Mouse (Mus musculus): Measurements from ENCODE around the gene Popdc2. TPM values are rescaled to one million over a fixed set of nuclear protein-coding genes. Genes with fewer than 3 reads are reported as not detected.
"Not testable (repeated sequence)": the region's sequence is repeated elsewhere in the genome, so short reads cannot be mapped to it uniquely, and the experiment has no call there.

Popdc2 gene
- polyA plus RNA-seq (2012; ENCODE audit: insufficient read depth, insufficient read length, low replicate concordance, missing spikeins), result not detected in 2 replicates

DNA sequence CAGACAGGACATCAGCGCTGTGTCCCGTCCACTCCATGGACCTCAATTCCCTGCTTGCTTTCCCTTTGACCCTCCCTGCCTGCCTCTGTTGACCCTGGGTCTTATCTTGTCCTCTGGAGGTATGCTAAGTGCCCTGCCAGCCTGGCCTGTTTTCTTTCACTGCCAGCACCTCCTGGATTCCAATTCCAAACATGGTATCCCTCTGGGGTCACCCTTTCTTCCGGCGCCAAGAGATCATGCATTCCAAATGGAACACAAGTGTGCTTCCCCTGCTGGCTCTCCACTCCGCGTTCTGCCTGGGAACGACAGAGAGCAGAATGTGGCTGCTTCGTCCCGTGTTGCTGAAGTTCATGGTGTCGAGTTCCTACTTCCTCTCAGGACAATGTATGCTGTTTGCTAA lies at the start of gene Popdc2:
TSS of gene Popdc2 (plus strand) at position 277 of the 400 bp plus-strand sequence.
- peaks cover 4% of the 10 kb centered on the region; the same call in 1 of the 2 replicates for H3K4me1 ChIP-seq (ENCODE audit: control insufficient read depth, insufficient read depth, low read length)
- no peak within 1 kb of the TSS for H3K27ac ChIP-seq (ENCODE audit: insufficient read depth, low read depth, low read length)
- no peak within 1 kb of the TSS for H3K4me3 ChIP-seq (ENCODE audit: insufficient read depth, low read depth, low read length)
- TF ChIP-seq CTCF (IDR thresholded peaks at IDR 0.05; ENCODE audit: insufficient read depth, low read depth, low read length) (no peak), POLR2A (IDR thresholded peaks at IDR 0.05; ENCODE audit: insufficient read depth, low read depth, low read length) (no peak)
- WGBS, result 73% methylated on average over 10 of the region's 10 CpGs

DNA sequence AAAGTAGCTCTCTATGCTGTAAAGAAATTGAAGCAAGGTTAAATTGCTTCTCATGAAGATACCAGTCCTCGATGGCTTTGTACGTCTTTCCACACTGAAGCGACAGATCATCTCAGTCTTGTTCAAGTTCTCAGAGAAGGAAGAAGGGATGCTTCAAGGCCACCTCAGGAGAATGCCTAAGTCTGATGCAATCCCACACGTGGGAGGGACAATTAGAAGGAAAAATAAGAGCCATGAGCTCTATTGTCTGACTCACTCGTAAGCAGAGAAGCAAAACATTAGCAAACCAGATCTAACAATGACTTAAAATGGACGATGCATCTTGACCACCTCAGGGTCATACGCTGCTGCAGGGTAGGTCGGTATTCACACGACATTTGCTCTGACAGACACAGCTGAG lies 43.5 kb upstream of the Popdc2 start:
- H3K4me1 ChIP-seq (ENCODE audit: control insufficient read depth, insufficient read depth, low read length), result peaks cover 3% of the 10 kb centered on the region
- no peak overlapping the region for H3K4me3 ChIP-seq (ENCODE audit: insufficient read depth, low read depth, low read length)
- no peak overlapping the region for H3K27ac ChIP-seq (ENCODE audit: insufficient read depth, low read depth, low read length)
- WGBS, result 53% methylated on average over 9 of the region's 9 CpGs
- TF ChIP-seq POLR2A (IDR thresholded peaks at IDR 0.05; ENCODE audit: insufficient read depth, low read depth, low read length), result no peak
- no peak for TF ChIP-seq CTCF (IDR thresholded peaks at IDR 0.05; ENCODE audit: insufficient read depth, low read depth, low read length)

DNA sequence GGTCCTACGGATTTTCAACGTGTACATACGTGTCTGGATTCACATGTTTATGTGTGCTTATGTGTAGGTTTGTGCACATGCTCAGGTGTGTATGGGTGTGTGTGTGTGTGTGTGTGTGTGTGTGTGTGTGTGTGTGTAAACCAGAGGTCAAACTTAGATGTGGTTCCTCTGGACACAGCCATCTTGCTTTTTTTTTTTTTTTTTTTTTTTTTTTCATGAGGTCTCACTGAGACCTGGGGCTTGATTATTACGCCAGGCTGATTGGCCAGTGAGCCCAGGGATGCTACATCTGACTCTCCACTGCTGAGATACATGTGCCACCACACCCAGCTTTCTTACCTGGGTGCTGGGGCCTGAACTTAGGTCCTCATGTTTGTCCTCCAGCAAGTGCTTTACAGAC lies 42.9 kb upstream of the Popdc2 start:
- Histone ChIP-seq H3K4me3 (ENCODE audit: insufficient read depth, low read depth, low read length) (no peak overlapping the region), H3K27ac (ENCODE audit: insufficient read depth, low read depth, low read length) (no peak overlapping the region), H3K4me1 (ENCODE audit: control insufficient read depth, insufficient read depth, low read length) (peaks cover 3% of the 10 kb centered on the region)
- WGBS, result 96% methylated on average over 4 of the region's 4 CpGs
- no peak for TF ChIP-seq POLR2A (IDR thresholded peaks at IDR 0.05; ENCODE audit: insufficient read depth, low read depth, low read length)
- no peak for TF ChIP-seq CTCF (IDR thresholded peaks at IDR 0.05; ENCODE audit: insufficient read depth, low read depth, low read length)

DNA sequence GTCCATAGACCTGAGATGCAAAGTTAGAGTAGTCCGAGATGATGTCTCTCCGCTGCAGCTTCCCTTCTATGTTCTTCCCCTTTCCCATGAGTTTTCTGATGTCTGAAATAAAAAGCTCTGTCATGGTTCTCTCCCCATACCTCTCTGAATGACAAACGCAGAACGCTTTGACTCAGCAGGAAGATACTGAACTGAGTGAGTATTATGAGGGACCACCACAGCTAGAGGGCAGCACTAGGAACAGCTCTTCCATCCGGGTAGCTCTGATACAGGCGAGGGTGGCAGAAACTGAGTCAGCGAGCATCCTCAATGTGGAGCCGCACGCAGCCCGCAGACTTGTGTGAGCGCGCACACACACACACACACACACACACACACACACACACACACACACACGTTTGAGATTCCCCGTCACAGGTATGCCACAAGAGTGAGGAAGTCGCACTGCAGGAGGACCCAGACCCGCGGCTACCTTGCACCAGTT lies 40.5 kb upstream of the Popdc2 start:
- WGBS, result 22% methylated on average over 17 of the region's 17 CpGs
- Histone ChIP-seq H3K27ac (ENCODE audit: insufficient read depth, low read depth, low read length) (no peak overlapping the region), H3K4me3 (ENCODE audit: insufficient read depth, low read depth, low read length) (peak overlapping the region; percentile 43), H3K4me1 (ENCODE audit: control insufficient read depth, insufficient read depth, low read length) (peaks cover 3% of the 10 kb centered on the region)
- TF ChIP-seq POLR2A (IDR thresholded peaks at IDR 0.05; ENCODE audit: insufficient read depth, low read depth, low read length) (no peak), CTCF (IDR thresholded peaks at IDR 0.05; ENCODE audit: insufficient read depth, low read depth, low read length) (peak; percentile 31; the same call in 1 of the 2 replicates)

DNA sequence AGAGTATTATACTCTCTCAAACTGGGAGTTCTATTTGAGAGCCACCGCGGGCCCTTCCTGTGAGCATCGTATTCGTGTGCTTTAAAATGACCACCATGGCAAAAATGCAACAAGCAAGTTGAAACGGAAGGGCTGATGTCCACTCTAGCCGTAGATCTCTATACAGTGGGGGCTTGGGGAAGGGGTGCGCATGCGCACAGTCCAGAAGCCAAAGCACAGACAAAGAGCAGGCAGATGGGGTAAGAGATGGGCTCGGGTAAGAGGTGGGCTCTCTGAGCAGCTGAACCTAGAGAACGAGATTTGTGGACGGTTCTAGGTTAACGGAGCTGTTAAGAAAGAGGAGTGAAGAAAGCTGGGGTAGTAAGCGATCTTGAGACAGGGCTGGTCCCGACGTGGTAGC lies 37.7 kb upstream of the Popdc2 start:
- Histone ChIP-seq H3K27ac (ENCODE audit: insufficient read depth, low read depth, low read length) (no peak overlapping the region), H3K4me1 (ENCODE audit: control insufficient read depth, insufficient read depth, low read length) (peaks cover 3% of the 10 kb centered on the region), H3K4me3 (ENCODE audit: insufficient read depth, low read depth, low read length) (no peak overlapping the region)
- WGBS, result 93% methylated on average over 15 of the region's 15 CpGs
- TF ChIP-seq CTCF (IDR thresholded peaks at IDR 0.05; ENCODE audit: insufficient read depth, low read depth, low read length) (no peak), POLR2A (IDR thresholded peaks at IDR 0.05; ENCODE audit: insufficient read depth, low read depth, low read length) (no peak)

DNA sequence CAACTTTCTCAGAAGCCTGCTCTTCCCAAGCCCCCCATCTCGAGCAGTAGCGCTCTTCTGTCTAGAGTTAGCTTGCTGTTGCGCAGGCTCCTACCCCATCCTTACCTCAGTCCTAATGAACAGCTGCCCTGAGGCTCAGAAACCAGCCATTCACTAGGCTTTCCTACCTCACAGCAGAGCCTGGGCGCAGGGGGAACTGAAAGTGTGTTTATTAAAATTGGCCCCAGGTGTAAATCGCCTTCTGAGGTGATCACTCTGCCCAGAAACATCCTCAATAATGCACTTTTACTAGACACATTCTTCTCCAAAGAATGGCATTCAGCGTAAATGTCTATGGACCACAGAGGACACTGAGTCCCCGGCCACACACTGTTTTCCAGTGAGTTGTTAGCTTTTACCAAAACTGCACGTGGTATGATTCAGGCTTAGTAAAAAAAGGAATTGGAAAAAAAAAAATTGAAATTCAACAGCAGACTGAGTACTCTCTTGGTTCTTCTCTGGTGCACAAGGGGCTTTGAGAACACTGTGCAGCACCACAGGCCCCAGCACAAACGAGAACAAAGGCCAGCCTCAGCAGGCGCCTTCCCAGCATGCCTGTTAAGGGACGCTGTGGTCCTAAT lies 35.1 kb upstream of the Popdc2 start:
- Histone ChIP-seq H3K4me1 (ENCODE audit: control insufficient read depth, insufficient read depth, low read length) (no peaks in the 10 kb centered on the region), H3K27ac (ENCODE audit: insufficient read depth, low read depth, low read length) (no peak overlapping the region), H3K4me3 (ENCODE audit: insufficient read depth, low read depth, low read length) (no peak overlapping the region)
- TF ChIP-seq CTCF (IDR thresholded peaks at IDR 0.05; ENCODE audit: insufficient read depth, low read depth, low read length), result no peak
- TF ChIP-seq POLR2A (IDR thresholded peaks at IDR 0.05; ENCODE audit: insufficient read depth, low read depth, low read length), result no peak
- WGBS, result 81% methylated on average over 11 of the region's 11 CpGs

DNA sequence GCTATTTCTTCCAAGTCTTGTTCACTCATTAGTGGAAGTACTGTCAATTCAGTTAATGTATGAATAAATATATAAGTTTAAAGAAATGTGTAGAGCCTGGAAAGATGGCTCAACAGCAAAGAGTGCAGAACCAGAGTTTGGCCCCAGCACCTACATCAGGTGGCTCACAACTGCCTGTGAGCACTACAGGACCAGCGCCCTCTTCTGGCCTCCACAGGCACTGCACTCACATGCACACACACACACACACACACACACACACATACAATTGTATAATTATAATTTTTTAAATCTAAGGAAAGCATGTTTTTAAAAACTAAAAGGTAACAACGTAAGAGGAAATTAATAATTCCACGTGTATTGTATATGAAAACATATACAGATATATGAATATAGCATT lies 32.7 kb upstream of the Popdc2 start:
- no peak for TF ChIP-seq POLR2A (IDR thresholded peaks at IDR 0.05; ENCODE audit: insufficient read depth, low read depth, low read length)
- no peak for TF ChIP-seq CTCF (IDR thresholded peaks at IDR 0.05; ENCODE audit: insufficient read depth, low read depth, low read length)
- 85% methylated on average over 3 of the region's 3 CpGs for WGBS
- Histone ChIP-seq H3K27ac (ENCODE audit: insufficient read depth, low read depth, low read length) (no peak overlapping the region), H3K4me1 (ENCODE audit: control insufficient read depth, insufficient read depth, low read length) (no peaks in the 10 kb centered on the region), H3K4me3 (ENCODE audit: insufficient read depth, low read depth, low read length) (no peak overlapping the region)

DNA sequence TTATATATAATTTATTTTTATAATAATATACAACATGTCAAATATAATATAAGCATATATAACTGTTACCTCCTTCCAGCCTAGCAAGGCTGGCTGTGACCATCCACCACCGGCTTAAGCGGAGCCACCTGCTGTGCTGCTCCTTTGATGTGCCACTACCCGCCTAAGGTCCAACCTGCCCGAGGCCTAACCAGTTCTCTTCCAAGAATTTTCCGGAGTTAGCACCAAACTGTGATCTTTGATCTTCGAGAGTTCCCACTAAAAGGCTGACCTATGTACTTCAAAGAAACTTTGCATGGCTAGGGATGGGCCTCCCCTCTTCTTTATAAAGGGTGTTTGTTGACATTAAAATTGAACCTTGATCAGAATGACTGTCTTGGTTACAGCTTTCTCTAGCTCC lies 27.6 kb upstream of the Popdc2 start:
- no peak for TF ChIP-seq CTCF (IDR thresholded peaks at IDR 0.05; ENCODE audit: insufficient read depth, low read depth, low read length)
- TF ChIP-seq POLR2A (IDR thresholded peaks at IDR 0.05; ENCODE audit: insufficient read depth, low read depth, low read length), result no peak
- no peak overlapping the region for H3K4me3 ChIP-seq (ENCODE audit: insufficient read depth, low read depth, low read length)
- WGBS, result 61% methylated on average over 6 of the region's 6 CpGs
- H3K27ac ChIP-seq (ENCODE audit: insufficient read depth, low read depth, low read length), result no peak overlapping the region
- H3K4me1 ChIP-seq (ENCODE audit: control insufficient read depth, insufficient read depth, low read length), result no peaks in the 10 kb centered on the region

DNA sequence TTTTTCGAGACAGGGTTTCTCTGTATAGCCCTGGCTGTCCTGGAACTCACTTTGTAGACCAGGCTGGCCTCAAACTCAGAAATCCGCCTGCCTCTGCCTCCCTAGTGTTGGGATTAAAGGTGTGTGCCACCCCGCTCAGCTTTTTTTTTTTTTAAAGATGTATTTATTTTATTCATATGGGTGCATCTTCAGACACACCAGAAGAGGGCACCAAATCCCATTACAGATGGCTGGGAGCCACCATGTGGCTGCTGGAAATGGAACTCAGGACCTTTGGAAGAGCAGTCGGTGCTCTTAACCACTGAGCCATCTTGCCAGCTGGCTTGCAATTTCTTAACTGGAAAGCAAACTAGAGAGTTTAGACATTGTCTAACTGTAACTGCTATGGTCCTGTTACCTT lies 23.9 kb upstream of the Popdc2 start:
- H3K4me3 ChIP-seq (ENCODE audit: insufficient read depth, low read depth, low read length); H3K4me1 ChIP-seq (ENCODE audit: control insufficient read depth, insufficient read depth, low read length); H3K27ac ChIP-seq (ENCODE audit: insufficient read depth, low read depth, low read length): not testable (repeated sequence)
- WGBS, result 85% methylated on average over 4 of the region's 4 CpGs
